Mouse (Mus musculus) heart, embryonic 12.5 days (tissue): ENCODE data around the gene Tlr6. TPM values are rescaled to one million over a fixed set of nuclear protein-coding genes. Genes with fewer than 3 reads are reported as not detected.

Experiments
- ATAC-seq: fragments of 200-750 bp; cut with Nextera tagmentation; 2 replicates; pipeline ENCODE4 v1.8.0; 2017; ENCODE audit warnings: moderate TSS enrichment, moderate library complexity; ENCODE audit not compliant: insufficient number of reproducible peaks, low FRiP score
- H3K27ac ChIP-seq: fragments of 300-500 bp; sonication (generic); 2 replicates; pipeline ENCODE4 v1.5.1; 2016; ENCODE audit warnings: mild to moderate bottlenecking, moderate library complexity; ENCODE audit not compliant: poor library complexity, severe bottlenecking
- H3K27me3 ChIP-seq: fragments of 300-500 bp; sonication (generic); replicated peaks from 2 replicates; pipeline ENCODE4 v1.6.1; 2016; ENCODE audit warnings: mild to moderate bottlenecking, moderate library complexity
- H3K36me3 ChIP-seq: fragments of 300-500 bp; sonication (generic); 2 replicates; pipeline ENCODE4 v1.6.1; 2016; ENCODE audit warnings: mild to moderate bottlenecking, moderate library complexity
- H3K4me1 ChIP-seq: fragments of 300-500 bp; sonication (generic); replicated peaks from 2 replicates; pipeline ENCODE4 v1.6.1; 2016; ENCODE audit warnings: mild to moderate bottlenecking
- H3K4me2 ChIP-seq: fragments of 300-500 bp; sonication (generic); 2 replicates; pipeline ENCODE4 v1.6.1; 2016; ENCODE audit warnings: mild to moderate bottlenecking, moderate library complexity
- H3K4me3 ChIP-seq: fragments of 300-500 bp; sonication (generic); 2 replicates; pipeline ENCODE4 v1.5.1; 2016; ENCODE audit warnings: mild to moderate bottlenecking
- H3K9ac ChIP-seq: fragments of 300-500 bp; sonication (generic); 2 replicates; pipeline ENCODE4 v1.6.1; 2016; ENCODE audit warnings: mild to moderate bottlenecking, moderate library complexity
- H3K9me3 ChIP-seq: fragments of 300-500 bp; sonication (generic); replicated peaks from 2 replicates; pipeline ENCODE4 v1.6.1; 2016; ENCODE audit warnings: mild to moderate bottlenecking, moderate library complexity
- WGBS: fragments of 180-500 bp; shearing (Covaris S2); methylation state at CpG from one replicate; pipeline ENCODE4 v1.1.7; 2016; 5-methylcytosine and 5-hydroxymethylcytosine counted together
- microRNA counts: library from miRNA; unstranded; fragments of <30 nt; microRNA quantifications from one replicate; lab custom pipeline; 2017
- microRNA-seq: library from miRNA; unstranded; fragments of <30 nt; microRNA quantifications from one replicate; pipeline ENCODE4, GENCODE M21; 2017
- polyA plus RNA-seq: library from polyadenylated mRNA; unstranded; fragments of >200 nt; fragmentation: Nextera tagmentation; extraction: Ambion mirVana; gene quantifications from 2 replicates; pipeline ENCODE4 v1.2.1, GENCODE M21; 2016

Tlr6 gene
- polyA plus RNA-seq, 1 experiment from 2014 or later, result 0.72 TPM

- 0 out of 2 replicates have a peak, but pooled peaks cover 3% of the 10 kb centered on the region for H3K9me3 ChIP-seq
- H3K4me2 ChIP-seq, result no peak overlapping the region
- no peak for ATAC-seq
- H3K27me3 ChIP-seq, result no peaks in the 10 kb centered on the region
- no peak overlapping the region for H3K9ac ChIP-seq
- no peak overlapping the region for H3K27ac ChIP-seq
- no peak overlapping the region for H3K4me3 ChIP-seq
- 89% methylated on average over 5 of the region's 5 CpGs for WGBS
- no peaks in the 10 kb centered on the region for H3K36me3 ChIP-seq
- 0 out of 2 replicates have a peak, but pooled peaks cover 4% of the 10 kb centered on the region for H3K4me1 ChIP-seq
Measured at GRCm38 (mm10) chr5:64922891-64923381, 37.0 kb downstream of the Tlr6 start.

- H3K36me3 ChIP-seq, result no peaks in the 10 kb centered on the region
- no peak overlapping the region for H3K9ac ChIP-seq
- ATAC-seq, result no peak
- 81% methylated on average over 6 of the region's 6 CpGs for WGBS
- H3K9me3 ChIP-seq, result peaks cover 13% of the 10 kb centered on the region
- H3K4me2 ChIP-seq, result no peak overlapping the region
- H3K4me1 ChIP-seq, result no peaks in the 10 kb centered on the region
- no peaks in the 10 kb centered on the region for H3K27me3 ChIP-seq
- H3K4me3 ChIP-seq, result no peak overlapping the region
- no peak overlapping the region for H3K27ac ChIP-seq
Measured at GRCm38 (mm10) chr5:64918616-64919597, 41.0 kb downstream of the Tlr6 start.

- Histone ChIP-seq H3K4me1 (no peaks in the 10 kb centered on the region), H3K36me3 (no peaks in the 10 kb centered on the region), H3K9me3 (peaks cover 13% of the 10 kb centered on the region), H3K4me3 (no peak overlapping the region), H3K9ac (no peak overlapping the region), H3K27ac (no peak overlapping the region), H3K27me3 (no peaks in the 10 kb centered on the region), H3K4me2 (no peak overlapping the region)
- WGBS, result 92% methylated on average over 11 of the region's 11 CpGs
- no peak for ATAC-seq
Measured at GRCm38 (mm10) chr5:64917721-64918120, 42.2 kb downstream of the Tlr6 start.

- no peaks in the 10 kb centered on the region for H3K27me3 ChIP-seq
- H3K27ac ChIP-seq, result no peak overlapping the region
- no peak for ATAC-seq
- WGBS, result 92% methylated on average over 9 of the region's 9 CpGs
- no peak overlapping the region for H3K4me3 ChIP-seq
- peaks cover 13% of the 10 kb centered on the region for H3K9me3 ChIP-seq
- no peak overlapping the region for H3K9ac ChIP-seq
- H3K4me1 ChIP-seq, result no peaks in the 10 kb centered on the region
- no peaks in the 10 kb centered on the region for H3K36me3 ChIP-seq
- H3K4me2 ChIP-seq, result no peak overlapping the region
Measured at GRCm38 (mm10) chr5:64917161-64917560, 42.7 kb downstream of the Tlr6 start.

- Histone ChIP-seq H3K4me3 (no peak overlapping the region), H3K4me1 (no peaks in the 10 kb centered on the region), H3K4me2 (no peak overlapping the region), H3K27ac (no peak overlapping the region), H3K27me3 (no peaks in the 10 kb centered on the region), H3K36me3 (no peaks in the 10 kb centered on the region), H3K9ac (no peak overlapping the region), H3K9me3 (peaks cover 6% of the 10 kb centered on the region; the same call in 1 of the 2 replicates)
- no peak for ATAC-seq
- 77% methylated on average over 6 of the region's 6 CpGs for WGBS
Measured at GRCm38 (mm10) chr5:64908585-64909284, 51.2 kb downstream of the Tlr6 start.

GRCm38 (mm10) chr5:64907906-64908305 is 52.0 kb downstream of the Tlr6 start:
- ATAC-seq, result no peak
- 91% methylated on average over 5 of the region's 5 CpGs for WGBS
- H3K9ac ChIP-seq, result no peak overlapping the region

GRCm38 (mm10) chr5:64905516-64906271 is 54.2 kb downstream of the Tlr6 start:
- H3K36me3 ChIP-seq, result no peaks in the 10 kb centered on the region
- peaks cover 10% of the 10 kb centered on the region for H3K9me3 ChIP-seq
- no peak for ATAC-seq
- 61% methylated on average over 14 of the region's 14 CpGs for WGBS
- H3K9ac ChIP-seq, result no peak overlapping the region
- H3K4me1 ChIP-seq, result no peaks in the 10 kb centered on the region
- no peak overlapping the region for H3K27ac ChIP-seq
- H3K4me3 ChIP-seq, result no peak overlapping the region
- H3K27me3 ChIP-seq, result no peaks in the 10 kb centered on the region
- H3K4me2 ChIP-seq, result peak overlapping the region; percentile 41

More at GRCm38 (mm10) chr5:64907906-64908305, 52.0 kb downstream of the Tlr6 start:
- Histone ChIP-seq H3K4me1 (no peaks in the 10 kb centered on the region), H3K36me3 (no peaks in the 10 kb centered on the region), H3K9me3 (peaks cover 6% of the 10 kb centered on the region; the same call in 1 of the 2 replicates), H3K4me2 (no peak overlapping the region), H3K27ac (no peak overlapping the region), H3K27me3 (no peaks in the 10 kb centered on the region), H3K4me3 (no peak overlapping the region)

MicroRNAs within 50 kb of the gene (microRNA counts, 519-probe panel; counts per million panel counts)
- microRNA mmu-miR-574-3p (lab: Ali Mortazavi, UCI) (2,901 counts per million, percentile 13 among the panel's probes with 10 or more counts), microRNA mmu-miR-574-5p (lab: Ali Mortazavi, UCI) (not detected)

Small RNA genes within 50 kb of the gene (microRNA-seq; reads per million reads assigned to microRNA genes)
- 179 reads per million, percentile 60 among the genes with 10 or more reads in this experiment for gene Mir574

Other genes with a start within 250 kb of the Tlr6 start
- 66.9 and 69.7 TPM in 2 replicates for gene Klf3, start 156.7 kb downstream of the Tlr6 start, polyA plus RNA-seq
- 0.21 and 0.47 TPM in 2 replicates for gene Tlr1, start 26.5 kb downstream of the Tlr6 start, polyA plus RNA-seq
- 44.1 and 45.1 TPM in 2 replicates for gene Fam114a1, start 10.0 kb upstream of the Tlr6 start, polyA plus RNA-seq
- 0.27 TPM in 1 of 2 replicates, not detected in the other for gene Tmem156, start 132.0 kb upstream of the Tlr6 start, polyA plus RNA-seq
- 18.8 and 21.5 TPM in 2 replicates for gene Klhl5, start 147.4 kb upstream of the Tlr6 start, polyA plus RNA-seq
- gene Wdr19, start 239.6 kb upstream of the Tlr6 start, polyA plus RNA-seq, result 7.9 and 8.4 TPM in 2 replicates